Mouse (Mus musculus): ENCODE measurements at regions not wholly inside any gene's neighbourhood (a gene's known extent, or its start where the extent isn't known, plus 50 kb on each side); places are given as distances from the start of the nearest gene placed in this dataset.
A peak's percentile ranks its signal among the peaks of the same experiment; 100 is the strongest.
"Not testable (repeated sequence)": the region's sequence is repeated elsewhere in the genome, so short reads cannot be mapped to it uniquely, and the experiment has no call there.

- DNase-seq; intact Hi-C loops (cut with DNase I): not testable (repeated sequence)
Measured at GRCm38 (mm10) chr1:184669173-184669572, 63.2 kb downstream of the Hlx start.

- DNase-seq, result no peak
- intact Hi-C loops (cut with DNase I), result no loop called here
Measured at GRCm38 (mm10) chr1:184668428-184668827, 64.0 kb downstream of the Hlx start.

GRCm38 (mm10) chr1:184668022-184668421 lies 64.4 kb downstream of the Hlx start:
- DNase-seq, result no peak
- intact Hi-C loops (cut with DNase I), result no loop called here

GRCm38 (mm10) chr1:184665243-184665642 lies 67.2 kb downstream of the Hlx start:
- intact Hi-C loops (cut with DNase I), result no loop called here
- no peak for DNase-seq

GRCm38 (mm10) chr1:184664098-184664375 lies 68.4 kb downstream of the Hlx start:
- intact Hi-C loops (cut with DNase I), result no loop called here

GRCm38 (mm10) chr1:184663300-184664097 lies 68.9 kb downstream of the Hlx start:
- intact Hi-C loops (cut with DNase I), result no loop called here
- no peak for DNase-seq

More at GRCm38 (mm10) chr1:184664098-184664375, 68.4 kb downstream of the Hlx start:
- no peak for DNase-seq

- no peak for DNase-seq
- intact Hi-C loops (cut with DNase I), result no loop called here
Measured at GRCm38 (mm10) chr1:184650541-184651105, 81.8 kb downstream of the Hlx start.

GRCm38 (mm10) chr1:184647920-184648540 lies 84.4 kb downstream of the Hlx start:
- intact Hi-C loops (cut with DNase I), result no loop called here
- no peak for DNase-seq

- DNase-seq, result no peak
- intact Hi-C loops (cut with DNase I), result no loop called here
Measured at GRCm38 (mm10) chr1:184644767-184645598, 87.4 kb downstream of the Hlx start.

GRCm38 (mm10) chr1:184630695-184631475 lies 101.5 kb downstream of the Hlx start:
- DNase-seq, result no peak
- intact Hi-C loops (cut with DNase I), result no loop called here

- intact Hi-C loops (cut with DNase I), result no loop called here
- no peak for DNase-seq
Measured at GRCm38 (mm10) chr1:184629194-184629593, 103.2 kb downstream of the Hlx start.

GRCm38 (mm10) chr1:184628566-184629168 lies 103.8 kb downstream of the Hlx start:
- DNase-seq, result no peak
- intact Hi-C loops (cut with DNase I), result no loop called here

- DNase-seq, result no peak
- intact Hi-C loops (cut with DNase I), result no loop called here
Measured at GRCm38 (mm10) chr1:184622462-184622861, 110.0 kb downstream of the Hlx start.

GRCm38 (mm10) chr1:184621950-184622349 lies 110.5 kb downstream of the Hlx start:
- no peak for DNase-seq
- intact Hi-C loops (cut with DNase I), result no loop called here

- DNase-seq, result no peak
- intact Hi-C loops (cut with DNase I), result no loop called here
Measured at GRCm38 (mm10) chr1:184617853-184618454, 114.5 kb downstream of the Hlx start.

- intact Hi-C loops (cut with DNase I), result no loop called here
- DNase-seq, result no peak
Measured at GRCm38 (mm10) chr1:184615991-184616390, 116.4 kb downstream of the Hlx start.

- intact Hi-C loops (cut with DNase I), result no loop called here
- DNase-seq, result peak in 1 of 2 experiments; percentile 31
Measured at GRCm38 (mm10) chr1:184614699-184615415, 117.6 kb downstream of the Hlx start.

- intact Hi-C loops (cut with DNase I), result no loop called here
- DNase-seq, result no peak
Measured at GRCm38 (mm10) chr1:184612880-184613279, 119.5 kb downstream of the Hlx start.

GRCm38 (mm10) chr1:184608938-184609337 lies 123.5 kb downstream of the Hlx start:
- intact Hi-C loops (cut with DNase I), result no loop called here
- DNase-seq, result no peak

Measured in heart, postnatal 36 days (tissue).